Mouse (Mus musculus) heart, embryonic 14.5 days (tissue): Measurements from ENCODE around the gene A130010J15Rik. TPM values are rescaled to one million over a fixed set of nuclear protein-coding genes. Genes with fewer than 3 reads are reported as not detected.
A peak's percentile ranks its signal among the peaks of the same experiment; 100 is the strongest.

Source experiments
- ATAC-seq: fragments of 200-750 bp; cut with Nextera tagmentation; 2 replicates; pipeline ENCODE4 v1.8.0; 2017; ENCODE audit warnings: low read depth, moderate TSS enrichment; ENCODE audit not compliant: insufficient number of reproducible peaks, insufficient read depth, low FRiP score
- H3K27ac ChIP-seq, 2 experiments: fragments of 200-500 bp in 1 of 2; fragments of 300-500 bp in 1 of 2; sonication (generic) in 1 of 2; replicated peaks in 1 of 2; 2 replicates each; pipeline ENCODE4 v1.5.1; 2012 to 2014; ENCODE audit warnings: low read depth in 2 of 2, low read length in 2 of 2, control low read depth in 1 of 2, mild to moderate bottlenecking in 1 of 2, mixed read lengths in 1 of 2; ENCODE audit not compliant: control insufficient read depth in 1 of 2, insufficient read depth in 1 of 2
- H3K27me3 ChIP-seq: fragments of 300-500 bp; sonication (generic); 2 replicates; pipeline ENCODE4 v1.6.1; 2014; ENCODE audit warnings: mild to moderate bottlenecking, low read length, control low read depth; ENCODE audit not compliant: control insufficient read depth, insufficient read depth
- H3K36me3 ChIP-seq: fragments of 300-500 bp; sonication (generic); 2 replicates; pipeline ENCODE4 v1.6.1; 2014; ENCODE audit warnings: mild to moderate bottlenecking, control low read depth, low read length, mixed read lengths; ENCODE audit not compliant: control insufficient read depth, insufficient read depth
- H3K4me1 ChIP-seq, 2 experiments: fragments of 200-500 bp in 1 of 2; fragments of 300-500 bp in 1 of 2; sonication (generic) in 1 of 2; 2 replicates each; pipeline ENCODE4 v1.6.1; 2012 to 2014; ENCODE audit warnings: low read length in 2 of 2, control low read depth in 1 of 2, mixed read lengths in 1 of 2; ENCODE audit not compliant: control insufficient read depth in 2 of 2, insufficient read depth in 2 of 2
- H3K4me2 ChIP-seq: fragments of 300-500 bp; sonication (generic); 2 replicates; pipeline ENCODE4 v1.6.1; 2014; ENCODE audit warnings: mild to moderate bottlenecking, low read length
- H3K4me3 ChIP-seq, 2 experiments: fragments of 200-500 bp in 1 of 2; fragments of 300-500 bp in 1 of 2; sonication (generic) in 1 of 2; 2 replicates each; pipeline ENCODE4 v1.5.1; 2012 to 2014; ENCODE audit warnings: low read length in 2 of 2, mild to moderate bottlenecking in 2 of 2, control low read depth in 1 of 2, low read depth in 1 of 2, moderate library complexity in 1 of 2; ENCODE audit not compliant: control insufficient read depth in 1 of 2, insufficient read depth in 1 of 2
- H3K9ac ChIP-seq: fragments of 300-500 bp; sonication (generic); 2 replicates; pipeline ENCODE4 v1.6.1; 2014; ENCODE audit warnings: mild to moderate bottlenecking, low read length
- H3K9me3 ChIP-seq: fragments of 300-500 bp; sonication (generic); 2 replicates; pipeline ENCODE4 v1.6.1; 2016; ENCODE audit warnings: low read length, control low read depth; ENCODE audit not compliant: control insufficient read depth
- WGBS: fragments of 180-500 bp; shearing (Covaris S2); extraction: QIAGEN DNeasy Blood & Tissue Kit; methylation state at CpG from one replicate; pipeline ENCODE4 v1.1.7; 2014; 5-methylcytosine and 5-hydroxymethylcytosine counted together
- polyA plus RNA-seq: library from polyadenylated mRNA; unstranded; fragments of >200 nt; fragmentation: Nextera tagmentation; extraction: Ambion mirVana; gene quantifications from 2 replicates; pipeline ENCODE4 v1.2.1, GENCODE M21; 2014

The A130010J15Rik gene
- polyA plus RNA-seq, 1 experiment from 2014 or later: 13.4 TPM

DNA sequence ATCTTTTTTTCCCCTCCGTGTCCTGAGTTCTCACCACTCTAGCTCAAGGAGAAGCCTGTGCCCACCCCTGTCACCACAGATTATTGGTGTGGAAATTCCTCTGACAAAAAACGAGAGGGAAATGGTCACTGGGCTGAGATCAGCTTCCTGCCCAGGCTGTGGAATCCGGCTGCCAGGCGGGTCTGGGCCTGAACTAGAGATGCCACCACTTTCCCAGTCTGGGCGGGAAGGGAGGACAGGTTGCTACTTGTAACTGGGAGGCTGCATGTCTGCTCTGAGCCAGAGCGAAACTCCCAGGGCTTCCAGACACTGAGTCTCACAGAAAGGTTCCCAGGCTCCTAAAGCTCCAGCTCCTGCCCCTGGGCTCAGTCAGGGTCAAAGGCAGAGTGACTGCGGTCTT lies 26.7 kb upstream of the A130010J15Rik start:
- no peak overlapping the region for H3K4me2 ChIP-seq
- no peaks in the 10 kb centered on the region for H3K27me3 ChIP-seq
- no peaks in the 10 kb centered on the region for H3K9me3 ChIP-seq
- H3K4me3 ChIP-seq: no peak overlapping the region
- H3K9ac ChIP-seq: no peak overlapping the region
- no peak overlapping the region for H3K27ac ChIP-seq
- 57% methylated on average over 7 of the region's 7 CpGs for WGBS
- H3K4me1 ChIP-seq: peaks cover 0 to 2% of the 10 kb centered on the region in 2 experiments; a peak in 1 of 4 replicates
- no peak for ATAC-seq
- H3K36me3 ChIP-seq: no peaks in the 10 kb centered on the region

DNA sequence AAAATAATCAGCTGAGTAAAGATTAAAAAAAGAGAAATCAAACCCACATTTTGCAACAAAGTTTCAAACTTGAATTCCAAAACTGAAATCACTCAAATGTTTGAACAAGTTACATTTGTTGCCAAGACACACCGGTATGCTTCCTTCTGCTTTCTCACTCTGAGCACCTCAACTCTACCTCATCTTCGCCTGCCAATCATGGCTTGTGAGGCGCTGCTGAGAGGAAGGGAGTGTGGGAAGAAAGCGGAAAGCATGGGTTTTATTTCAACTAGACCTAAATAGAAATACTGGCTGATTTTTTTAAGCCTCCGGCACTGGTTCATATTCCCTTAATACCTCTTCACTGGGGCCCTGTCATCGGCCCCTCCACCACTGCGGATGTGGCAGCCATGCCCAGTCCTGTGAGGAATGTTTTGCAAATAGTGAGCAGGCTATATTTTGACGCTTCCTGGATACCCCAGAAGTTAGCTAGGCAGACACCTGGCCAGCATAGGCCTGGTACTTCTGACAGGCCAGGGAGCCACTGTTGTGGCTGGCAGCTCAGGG lies 25.3 kb upstream of the A130010J15Rik start:
- Histone ChIP-seq H3K27me3 (no peaks in the 10 kb centered on the region), H3K4me1 (peaks cover 0 to 2% of the 10 kb centered on the region in 2 experiments; a peak in 1 of 4 replicates), H3K27ac (no peak overlapping the region), H3K36me3 (no peaks in the 10 kb centered on the region), H3K4me2 (no peak overlapping the region), H3K9ac (no peak overlapping the region), H3K4me3 (no peak overlapping the region), H3K9me3 (no peaks in the 10 kb centered on the region)
- no peak for ATAC-seq
- 76% methylated on average over 8 of the region's 8 CpGs for WGBS

DNA sequence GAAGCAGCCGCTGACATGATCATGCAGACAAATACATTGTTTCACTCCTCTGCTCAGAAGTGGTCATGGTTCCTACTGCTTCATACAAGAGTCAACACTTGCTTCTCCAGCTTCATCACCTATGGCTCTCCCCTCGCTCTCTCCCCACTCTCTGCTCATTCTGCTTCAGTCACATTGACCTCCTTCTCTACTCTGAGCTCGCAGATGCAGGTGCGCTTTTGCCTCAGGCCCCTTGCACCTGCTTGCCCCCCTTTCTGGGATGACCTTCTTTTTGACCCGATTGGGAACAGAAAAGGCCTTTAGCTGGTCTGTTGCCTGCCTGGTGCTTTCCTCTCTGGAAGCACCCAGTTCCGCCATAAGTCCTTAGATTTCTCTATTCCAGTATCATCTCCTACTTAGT lies 23.3 kb upstream of the A130010J15Rik start:
- ATAC-seq: no peak
- H3K27me3 ChIP-seq: no peaks in the 10 kb centered on the region
- H3K4me1 ChIP-seq: peaks cover 0 to 3% of the 10 kb centered on the region in 2 experiments; a peak in 2 of 4 replicates
- no peak overlapping the region for H3K27ac ChIP-seq
- H3K4me3 ChIP-seq: no peak overlapping the region
- H3K9ac ChIP-seq: no peak overlapping the region
- no peaks in the 10 kb centered on the region for H3K9me3 ChIP-seq
- H3K36me3 ChIP-seq: no peaks in the 10 kb centered on the region
- 87% methylated on average over 6 of the region's 6 CpGs for WGBS
- no peak overlapping the region for H3K4me2 ChIP-seq

DNA sequence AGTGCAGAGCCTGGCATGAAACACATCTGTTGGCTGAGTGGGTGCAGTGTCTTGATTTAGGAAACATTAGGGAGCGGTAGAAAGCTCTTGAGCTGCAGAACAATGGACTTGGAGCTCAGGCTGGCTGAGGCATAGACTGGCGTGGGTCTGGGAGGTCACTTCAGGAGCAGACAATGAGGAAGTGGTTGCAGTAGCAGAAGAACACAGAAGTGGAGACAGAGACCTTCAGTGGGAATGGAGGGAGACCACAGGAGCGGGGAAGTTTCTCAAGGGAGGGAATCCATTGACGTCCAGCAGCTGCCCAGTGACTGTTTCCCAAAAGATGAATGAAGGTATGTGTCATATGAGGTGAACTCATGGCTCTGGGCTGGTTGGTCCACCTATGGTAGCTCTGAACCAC lies 22.7 kb upstream of the A130010J15Rik start:
- Histone ChIP-seq H3K27ac (no peak overlapping the region), H3K27me3 (no peaks in the 10 kb centered on the region), H3K9ac (no peak overlapping the region), H3K36me3 (no peaks in the 10 kb centered on the region), H3K9me3 (no peaks in the 10 kb centered on the region), H3K4me1 (peaks cover 0 to 3% of the 10 kb centered on the region in 2 experiments; a peak in 2 of 4 replicates), H3K4me2 (no peak overlapping the region), H3K4me3 (no peak overlapping the region)
- 71% methylated on average over 4 of the region's 4 CpGs for WGBS
- no peak for ATAC-seq

DNA sequence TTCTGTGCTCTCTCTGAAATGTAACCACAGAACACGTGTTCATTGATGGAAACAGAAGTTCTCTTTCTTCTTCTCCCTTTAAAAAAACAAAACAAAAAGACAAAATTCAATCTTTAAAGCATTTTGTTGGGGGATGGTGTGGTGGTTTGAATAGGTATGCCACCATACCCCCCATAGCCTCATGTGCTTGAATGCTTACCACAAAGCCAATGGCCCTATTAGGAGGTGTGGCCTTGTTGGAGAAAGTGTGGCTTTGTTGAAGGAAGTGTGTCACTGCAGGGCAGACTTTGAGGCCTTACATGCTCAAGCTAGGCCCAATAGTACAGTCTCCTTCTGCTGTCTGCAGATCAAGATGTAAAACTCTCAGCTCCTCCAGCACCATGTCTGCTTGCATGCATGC lies 21.4 kb upstream of the A130010J15Rik start:
- WGBS: 81% methylated on average over 1 of the region's 1 CpGs
- Histone ChIP-seq H3K4me3 (no peak overlapping the region), H3K4me2 (no peak overlapping the region), H3K36me3 (no peaks in the 10 kb centered on the region), H3K9ac (no peak overlapping the region), H3K9me3 (no peaks in the 10 kb centered on the region), H3K27me3 (no peaks in the 10 kb centered on the region), H3K27ac (no peak overlapping the region), H3K4me1 (peaks cover 6% of the 10 kb centered on the region in 2 experiments)
- no peak for ATAC-seq

DNA sequence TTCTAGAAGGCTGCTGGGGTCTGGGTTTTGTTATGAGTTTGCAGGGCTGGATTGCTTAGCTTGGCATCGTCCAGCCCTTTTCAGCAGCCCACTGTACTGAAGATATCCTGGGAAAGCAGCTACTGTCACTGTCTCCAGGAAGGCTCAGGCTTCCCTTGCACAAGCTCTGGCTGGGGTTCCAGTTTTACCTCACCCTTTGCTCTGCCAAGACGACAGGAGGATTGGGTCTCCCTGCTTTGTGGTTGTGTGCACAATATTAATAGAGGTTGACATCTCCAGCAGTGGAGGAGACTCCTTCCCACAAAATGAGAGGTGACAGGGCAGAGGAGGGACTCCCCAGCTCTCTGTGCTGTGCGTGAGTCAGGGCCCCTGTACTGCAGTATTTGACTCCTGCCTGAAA lies 18.6 kb upstream of the A130010J15Rik start:
- peak overlapping the region in 1 of 2 experiments; percentile 6; a peak in 2 of 4 replicates for H3K27ac ChIP-seq
- peaks cover 7% of the 10 kb centered on the region for H3K27me3 ChIP-seq
- no peak overlapping the region for H3K9ac ChIP-seq
- 35% methylated on average over 3 of the region's 3 CpGs for WGBS
- H3K36me3 ChIP-seq: no peaks in the 10 kb centered on the region
- no peak overlapping the region for H3K4me3 ChIP-seq
- peaks cover 13 to 16% of the 10 kb centered on the region in 2 experiments for H3K4me1 ChIP-seq
- no peak for ATAC-seq
- H3K9me3 ChIP-seq: no peaks in the 10 kb centered on the region
- H3K4me2 ChIP-seq: no peak overlapping the region

DNA sequence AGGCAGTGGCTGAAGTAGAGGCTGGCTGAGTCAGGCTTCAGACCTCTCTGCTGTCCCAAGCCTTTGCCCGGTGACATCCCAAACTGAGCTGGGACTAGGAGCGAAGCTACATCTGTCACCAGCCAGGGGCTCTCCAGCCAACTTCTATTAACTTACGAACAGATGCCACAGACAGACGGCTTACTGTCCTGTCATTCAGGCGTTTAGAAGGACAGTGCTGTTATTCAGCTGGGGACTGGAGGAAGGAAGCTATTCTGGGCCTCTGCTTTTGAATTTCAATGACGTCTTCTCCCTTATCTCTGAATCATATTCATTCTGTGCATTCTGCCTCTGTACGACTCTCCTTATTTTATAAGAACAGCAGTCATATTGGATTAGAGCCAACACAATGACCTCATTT lies 16.7 kb upstream of the A130010J15Rik start:
- H3K4me1 ChIP-seq: peaks cover 13 to 16% of the 10 kb centered on the region in 2 experiments
- peak overlapping the region; percentile 16; the same call in 1 of the 2 replicates for H3K4me2 ChIP-seq
- H3K36me3 ChIP-seq: no peaks in the 10 kb centered on the region
- ATAC-seq: no peak
- 12% methylated on average over 7 of the region's 7 CpGs for WGBS
- H3K9me3 ChIP-seq: no peaks in the 10 kb centered on the region
- H3K27me3 ChIP-seq: peaks cover 11% of the 10 kb centered on the region
- no peak overlapping the region for H3K9ac ChIP-seq
- no peak overlapping the region for H3K4me3 ChIP-seq
- peak overlapping the region in 1 of 2 experiments; percentile 20; a peak in 2 of 4 replicates for H3K27ac ChIP-seq

DNA sequence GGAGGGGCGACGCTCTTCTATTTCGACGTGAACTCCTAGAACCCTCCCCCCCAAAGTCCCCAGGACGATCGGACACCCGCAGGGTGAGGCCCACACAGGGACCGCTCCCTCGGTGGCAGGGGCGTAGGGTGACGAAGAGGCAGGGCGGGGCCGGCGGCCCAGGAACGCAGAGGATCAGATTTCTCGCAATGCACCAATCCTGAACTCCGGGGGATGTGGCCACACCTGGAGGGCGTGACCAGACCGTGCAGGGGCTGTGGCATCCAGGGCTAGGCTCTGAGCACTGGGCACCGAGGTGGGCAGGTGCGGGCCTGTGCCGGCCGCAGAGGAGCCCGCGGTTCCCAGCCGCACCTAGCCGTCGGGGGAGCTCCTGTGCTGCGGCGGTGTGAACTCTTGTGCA lies 15.0 kb upstream of the A130010J15Rik start, which contains the start of gene Irf6:
TSS of gene Irf6 (plus strand) at position 240 of the 400 bp plus-strand sequence.
- peak; percentile 84 for ATAC-seq
- Histone ChIP-seq H3K4me2 (peak within 1 kb of the TSS; percentile 80), H3K4me3 (peak within 1 kb of the TSS; percentile 44 to 45), H3K4me1 (peaks cover 18 to 25% of the 10 kb centered on the region in 2 experiments), H3K9ac (peak within 1 kb of the TSS; percentile 60; the same call in 1 of the 2 replicates), H3K27me3 (peaks cover 11% of the 10 kb centered on the region), H3K9me3 (no peaks in the 10 kb centered on the region), H3K36me3 (no peaks in the 10 kb centered on the region), H3K27ac (0 out of 4 replicates have a peak within 1 kb of the TSS, but pooled peaks of 1 of the 2 experiments have one; percentile 14)
- whole genome bisulfite sequencing: 2% methylated on average over 30 of the region's 30 CpGs
